Mouse (Mus musculus): ENCODE measurements at regions not wholly inside any gene's neighbourhood (a gene's known extent, or its start where the extent isn't known, plus 50 kb on each side); places are given as distances from the start of the nearest gene placed in this dataset.

GRCm38 (mm10) chr5:113408588-113408987 is 51.5 kb downstream of the Aym1 start:
- ATAC-seq (ENCODE audit: insufficient read depth): no peak
- H3K4me3 ChIP-seq (ENCODE audit: low read depth, low read length): no peak overlapping the region
- no peak for TF ChIP-seq CTCF (IDR thresholded peaks at IDR 0.05; ENCODE audit: low read depth)
- no peaks in the 10 kb centered on the region for H3K27me3 ChIP-seq (ENCODE audit: insufficient read depth, low read length)
- no peaks in the 10 kb centered on the region for H3K9me3 ChIP-seq (ENCODE audit: low read depth, low read length)
- H3K4me1 ChIP-seq (ENCODE audit: insufficient read depth): no peaks in the 10 kb centered on the region
- no peak for DNase-seq
- H3K27ac ChIP-seq (ENCODE audit: low read depth): no peak overlapping the region
- H3K4me2 ChIP-seq: no peak overlapping the region
- 76% methylated on average over 3 of the region's 3 CpGs for WGBS
- H3K9ac ChIP-seq: no peak overlapping the region
- H3K36me3 ChIP-seq (ENCODE audit: insufficient read depth): no peaks in the 10 kb centered on the region

GRCm38 (mm10) chr5:113410963-113411362 is 53.9 kb downstream of the Aym1 start:
- H3K27me3 ChIP-seq (ENCODE audit: insufficient read depth, low read length): no peaks in the 10 kb centered on the region
- H3K4me2 ChIP-seq: no peak overlapping the region
- WGBS: 65% methylated on average over 13 of the region's 13 CpGs
- DNase-seq (no peak), ATAC-seq (ENCODE audit: insufficient read depth) (no peak)
- H3K4me1 ChIP-seq (ENCODE audit: insufficient read depth): no peaks in the 10 kb centered on the region
- TF ChIP-seq CTCF (IDR thresholded peaks at IDR 0.05; ENCODE audit: low read depth): no peak
- H3K4me3 ChIP-seq (ENCODE audit: low read depth, low read length): no peak overlapping the region
- H3K9ac ChIP-seq: no peak overlapping the region
- H3K9me3 ChIP-seq (ENCODE audit: low read depth, low read length): no peaks in the 10 kb centered on the region
- H3K27ac ChIP-seq (ENCODE audit: low read depth): no peak overlapping the region
- H3K36me3 ChIP-seq (ENCODE audit: insufficient read depth): no peaks in the 10 kb centered on the region

- no peaks in the 10 kb centered on the region for H3K9me3 ChIP-seq (ENCODE audit: low read depth, low read length)
- 79% methylated on average over 2 of the region's 2 CpGs for WGBS
- ATAC-seq (ENCODE audit: insufficient read depth): no peak
- no peaks in the 10 kb centered on the region for H3K27me3 ChIP-seq (ENCODE audit: insufficient read depth, low read length)
- H3K4me1 ChIP-seq (ENCODE audit: insufficient read depth): no peaks in the 10 kb centered on the region
- H3K4me3 ChIP-seq (ENCODE audit: low read depth, low read length): no peak overlapping the region
- H3K27ac ChIP-seq (ENCODE audit: low read depth): no peak overlapping the region
- no peaks in the 10 kb centered on the region for H3K36me3 ChIP-seq (ENCODE audit: insufficient read depth)
- no peak overlapping the region for H3K4me2 ChIP-seq
- no peak overlapping the region for H3K9ac ChIP-seq
- no peak for TF ChIP-seq CTCF (IDR thresholded peaks at IDR 0.05; ENCODE audit: low read depth)
- peak; percentile 26 for DNase-seq
Measured at GRCm38 (mm10) chr5:113414639-113415038, 57.5 kb downstream of the Aym1 start.

- Histone ChIP-seq H3K9me3 (ENCODE audit: low read depth, low read length) (no peaks in the 10 kb centered on the region), H3K4me2 (no peak overlapping the region), H3K4me1 (ENCODE audit: insufficient read depth) (no peaks in the 10 kb centered on the region), H3K36me3 (ENCODE audit: insufficient read depth) (no peaks in the 10 kb centered on the region), H3K4me3 (ENCODE audit: low read depth, low read length) (no peak overlapping the region), H3K27ac (ENCODE audit: low read depth) (no peak overlapping the region; the same call in 1 of the 2 replicates), H3K27me3 (ENCODE audit: insufficient read depth, low read length) (no peaks in the 10 kb centered on the region), H3K9ac (no peak overlapping the region)
- no peak for ATAC-seq (ENCODE audit: insufficient read depth)
- peak; percentile 37 for DNase-seq
- no peak for TF ChIP-seq CTCF (IDR thresholded peaks at IDR 0.05; ENCODE audit: low read depth)
- WGBS: 42% methylated on average over 22 of the region's 22 CpGs
Measured at GRCm38 (mm10) chr5:113418335-113419013, 61.4 kb downstream of the Aym1 start.

- peak; percentile 60; the same call in 1 of the 2 replicates for ATAC-seq (ENCODE audit: insufficient read depth)
- H3K27ac ChIP-seq (ENCODE audit: low read depth): no peak overlapping the region
- WGBS: 21% methylated on average over 5 of the region's 5 CpGs
- no peaks in the 10 kb centered on the region for H3K4me1 ChIP-seq (ENCODE audit: insufficient read depth)
- H3K9ac ChIP-seq: no peak overlapping the region
- H3K27me3 ChIP-seq (ENCODE audit: insufficient read depth, low read length): no peaks in the 10 kb centered on the region
- H3K4me2 ChIP-seq: no peak overlapping the region
- no peaks in the 10 kb centered on the region for H3K9me3 ChIP-seq (ENCODE audit: low read depth, low read length)
- H3K36me3 ChIP-seq (ENCODE audit: insufficient read depth): no peaks in the 10 kb centered on the region
- no peak overlapping the region for H3K4me3 ChIP-seq (ENCODE audit: low read depth, low read length)
- DNase-seq: peak; percentile 59
- no peak for TF ChIP-seq CTCF (IDR thresholded peaks at IDR 0.05; ENCODE audit: low read depth)
Measured at GRCm38 (mm10) chr5:113420619-113421018, 63.5 kb downstream of the Aym1 start.

DNA sequence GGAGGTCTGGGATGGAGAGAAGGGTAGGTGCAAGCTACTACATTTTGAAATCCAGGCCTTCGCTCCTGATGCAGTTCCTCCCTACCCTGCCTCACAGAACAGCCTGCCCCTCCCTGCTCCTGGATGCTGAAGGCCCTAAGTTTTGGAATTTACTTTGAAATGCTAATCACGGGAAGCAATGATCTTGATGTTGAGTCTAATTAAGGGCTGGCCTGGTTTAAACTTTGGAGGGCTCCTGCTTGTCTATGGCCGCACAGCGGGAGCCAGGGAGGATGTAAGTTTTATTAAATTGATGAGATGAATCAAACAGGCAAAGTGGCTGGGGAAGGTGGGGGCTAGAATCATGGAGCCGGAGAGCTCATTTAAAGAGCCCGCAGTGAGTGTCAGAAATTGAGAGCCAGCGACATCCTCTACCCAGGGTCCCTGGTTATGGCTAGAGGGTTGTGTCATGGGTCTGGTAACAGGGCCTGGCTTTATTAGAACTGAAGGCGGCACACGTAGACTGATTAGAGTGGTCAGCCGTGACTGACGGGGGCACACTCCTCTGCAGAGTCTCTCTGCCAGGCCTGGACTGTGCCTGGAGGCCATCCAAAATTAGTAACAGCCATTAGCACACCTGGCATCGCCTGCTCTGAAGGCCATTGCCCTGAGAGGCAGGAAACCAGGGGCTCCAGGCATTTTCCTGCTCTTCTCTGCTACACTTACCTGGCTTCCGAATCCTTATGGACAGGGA is 65.1 kb downstream of the Aym1 start:
- no peak for DNase-seq
- 74% methylated on average over 13 of the region's 13 CpGs for WGBS

GRCm38 (mm10) chr5:113422726-113423110 is 65.6 kb downstream of the Aym1 start:
- Histone ChIP-seq H3K27ac (ENCODE audit: low read depth) (no peak overlapping the region), H3K9me3 (ENCODE audit: low read depth, low read length) (no peaks in the 10 kb centered on the region), H3K9ac (no peak overlapping the region), H3K4me2 (no peak overlapping the region), H3K4me1 (ENCODE audit: insufficient read depth) (no peaks in the 10 kb centered on the region), H3K36me3 (ENCODE audit: insufficient read depth) (no peaks in the 10 kb centered on the region), H3K27me3 (ENCODE audit: insufficient read depth, low read length) (no peaks in the 10 kb centered on the region), H3K4me3 (ENCODE audit: low read depth, low read length) (no peak overlapping the region)
- 82% methylated on average over 3 of the region's 3 CpGs for WGBS
- DNase-seq (no peak), ATAC-seq (ENCODE audit: insufficient read depth) (no peak)
- TF ChIP-seq CTCF (IDR thresholded peaks at IDR 0.05; ENCODE audit: low read depth): no peak

More for the DNA sequence above, 65.1 kb downstream of the Aym1 start:
- Histone ChIP-seq H3K9me3 (ENCODE audit: low read depth, low read length) (no peaks in the 10 kb centered on the region), H3K4me1 (ENCODE audit: insufficient read depth) (no peaks in the 10 kb centered on the region), H3K4me3 (ENCODE audit: low read depth, low read length) (no peak overlapping the region), H3K4me2 (no peak overlapping the region), H3K36me3 (ENCODE audit: insufficient read depth) (no peaks in the 10 kb centered on the region), H3K27me3 (ENCODE audit: insufficient read depth, low read length) (no peaks in the 10 kb centered on the region), H3K27ac (ENCODE audit: low read depth) (no peak overlapping the region), H3K9ac (no peak overlapping the region)
- no peak for ATAC-seq (ENCODE audit: insufficient read depth)
- TF ChIP-seq CTCF (IDR thresholded peaks at IDR 0.05; ENCODE audit: low read depth): no peak
